Comparison of ENCODE assay signal across 9 mouse cellular contexts in genomic region chr3:33142901-33143461, GRCm38 (mm10). TPM values are rescaled to one million over a fixed set of nuclear protein-coding genes. Genes with fewer than 3 reads are reported as not detected.
DNase-seq lines count a peak whose midpoint lies in the region; ATAC-seq and TF ChIP-seq lines count a peak whose summit lies in the region.
"Had no signal": no experiment of that assay in that cellular context is flagged by ENCODE, and none has a peak within 500 bp of the region (broad histone marks: within the 10 kb centered on the region; RNA-seq: fewer than 3 reads in every experiment).

TSS of gene Pex5l (minus strand) at chr3:33143247.

- H3K4me2 ChIP-seq in forebrain, embryonic 13.5 days: peak within 1 kb of the TSS; percentile 81
- H3K4me2 ChIP-seq in liver, embryonic 16.5 days (ENCODE audit: low read depth, low read length): peak within 1 kb of the TSS; percentile 61

- TF ChIP-seq CTCF in layer of hippocampus, adult 2 months (conservative IDR thresholded peaks at IDR 0.05): peak; percentile 69

- intact Hi-C loops in heart, postnatal 36 days (cut with DNase I): no loop called here

- H3K4me3 ChIP-seq in forebrain, embryonic 13.5 days: peak within 1 kb of the TSS; percentile 64
- peak within 1 kb of the TSS; percentile 72 for H3K4me3 ChIP-seq in layer of hippocampus, adult 2 months
- peak within 1 kb of the TSS; percentile 53 for H3K4me3 ChIP-seq in liver, embryonic 16.5 days (ENCODE audit: low read depth, low read length)

- DNase-seq in ES-CJ7 (ENCODE audit: low read depth, low spot score): peak; percentile 59
- peak; percentile 17 to 27 for DNase-seq in heart, postnatal 36 days
- peak; percentile 66 to 73 for DNase-seq in layer of hippocampus, adult 2 months (ENCODE audit: low spot score in 2 of 2)
- peak; percentile 89 for DNase-seq in retina, postnatal 1 day
- no peak for DNase-seq in thymus, postnatal 0 days (ENCODE audit: low spot score)

- H3K27me3 ChIP-seq in forebrain, embryonic 13.5 days: peaks cover 30% of the 10 kb centered on the region
- H3K27me3 ChIP-seq in liver, embryonic 16.5 days (ENCODE audit: control insufficient read depth, insufficient read depth, low read depth, low read length): peaks cover 12% of the 10 kb centered on the region

- ATAC-seq in cerebellum, adult (ENCODE audit: insufficient number of reproducible peaks, low FRiP score, low TSS enrichment): peak; percentile 88
- ATAC-seq in forebrain, embryonic 13.5 days: peak; percentile 95
- ATAC-seq in liver, embryonic 16.5 days (ENCODE audit: low read depth): peak; percentile 77
- ATAC-seq: Patski had no signal

- under 1% methylated on average over 78 of the region's 88 CpGs for WGBS in forebrain, embryonic 13.5 days
- 2% methylated on average over 43 of the region's 88 CpGs for WGBS in liver, embryonic 16.5 days (ENCODE audit: insufficient replicate concordance)

- H3K9me3 ChIP-seq in forebrain, embryonic 13.5 days (replicated peaks): no peaks in the 10 kb centered on the region
- H3K9me3 ChIP-seq in liver, embryonic 16.5 days (replicated peaks; ENCODE audit: control insufficient read depth, low read length): no peaks in the 10 kb centered on the region

- H3K9ac ChIP-seq in forebrain, embryonic 13.5 days: peak within 1 kb of the TSS; percentile 73
- H3K9ac ChIP-seq in liver, embryonic 16.5 days (ENCODE audit: low read depth, low read length): no peak within 1 kb of the TSS

- peaks cover 9% of the 10 kb centered on the region for H3K4me1 ChIP-seq in forebrain, embryonic 13.5 days
- no peaks in the 10 kb centered on the region for H3K4me1 ChIP-seq in liver, embryonic 16.5 days (ENCODE audit: control insufficient read depth, low read depth, low read length)

- no peaks in the 10 kb centered on the region for H3K36me3 ChIP-seq in forebrain, embryonic 13.5 days (ENCODE audit: poor library complexity, severe bottlenecking)
- H3K36me3 ChIP-seq in liver, embryonic 16.5 days (ENCODE audit: control insufficient read depth, insufficient read depth): no peaks in the 10 kb centered on the region

- no peak within 1 kb of the TSS for H3K27ac ChIP-seq in forebrain, embryonic 13.5 days
- peak within 1 kb of the TSS; percentile 92 for H3K27ac ChIP-seq in layer of hippocampus, adult 2 months
- H3K27ac ChIP-seq in liver, embryonic 16.5 days (ENCODE audit: low read length): no peak within 1 kb of the TSS

RNA-seq across cellular contexts. Expression of gene Pex5l, which starts in this region (rescaled TPM):
- 0.99 and 1.2 TPM in 2 replicates for polyA plus RNA-seq in forebrain, embryonic 13.5 days (2015; fragmentation: Nextera tagmentation; extraction: Ambion mirVana)
- under 1 TPM; 0.27 to 0.36 TPM for total RNA-seq in heart, postnatal 36 days (2021)
- 100 to 1,000 TPM; 291 to 295 TPM for total RNA-seq in layer of hippocampus, adult 2 months (2021)
- polyA plus RNA-seq in liver, embryonic 16.5 days (2015; fragmentation: Nextera tagmentation; extraction: Ambion mirVana): not detected in 2 replicates
- 0.19 and 0.39 TPM in 2 replicates for polyA plus RNA-seq in thymus, postnatal 0 days (2015; fragmentation: Nextera tagmentation; extraction: Ambion mirVana)
- polyA plus RNA-seq: Patski had no signal

Comparison
In these comparisons a context has a peak if more than half of its experiments do, and no peak if none do; other contexts are left out.
1. RNA of gene Pex5l (total RNA-seq): 291 to 295 TPM in layer of hippocampus, adult 2 months; 0.27 to 0.36 TPM in heart, postnatal 36 days; every median in the first group is over 100 times any median in the second.
2. Peak in DNase-seq in heart, postnatal 36 days; RNA of the gene not detected or under 1 TPM.
3. Peak in ATAC-seq, H3K4me3 ChIP-seq and H3K4me2 ChIP-seq in liver, embryonic 16.5 days; RNA of the gene not detected or under 1 TPM.
4. Peak in every context shown above with its lines, with median percentiles within 50 percentile points of each other: ATAC-seq and H3K4me3 ChIP-seq.